Mouse (Mus musculus): ENCODE data around the gene Gpr61. TPM values are rescaled to one million over a fixed set of nuclear protein-coding genes. Genes with fewer than 3 reads are reported as not detected.

The Gpr61 gene
- under 1 TPM in 1 of 2 experiments, not detected in 1; 0.15 TPM for polyA plus RNA-seq (2017; shearing (Covaris generic))

- no peak for ATAC-seq
Measured at GRCm38 (mm10) chr3:108154656-108155055, at the start of gene Gpr61. Gpr61 (minus strand) TSS chr3:108154882.

GRCm38 (mm10) chr3:108204470-108204869 lies 49.8 kb upstream of the Gpr61 start:
- ATAC-seq = no peak

- ATAC-seq = no peak
Measured at GRCm38 (mm10) chr3:108203621-108204325, 49.1 kb upstream of the Gpr61 start.

- ATAC-seq = no peak
Measured at GRCm38 (mm10) chr3:108203212-108203611, 48.5 kb upstream of the Gpr61 start.

DNA sequence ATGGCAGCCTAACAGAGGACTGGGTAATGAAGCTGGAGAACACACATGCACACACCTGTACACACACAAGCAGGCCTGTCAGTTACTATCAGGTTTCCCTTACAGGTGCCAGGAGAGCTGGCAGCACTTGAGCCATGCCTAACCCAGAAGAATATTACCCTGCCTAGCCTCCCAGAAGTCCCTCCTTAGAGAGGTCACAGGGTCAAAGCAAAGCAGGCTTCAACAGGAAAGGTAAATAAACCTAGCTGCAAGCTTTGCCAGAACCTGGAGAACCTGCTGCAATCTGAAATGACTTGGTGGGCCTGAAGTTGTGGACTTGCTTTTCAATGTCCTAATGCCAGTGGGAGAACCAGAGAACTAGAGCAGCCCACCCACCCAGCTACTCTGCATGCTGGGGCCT lies 47.8 kb upstream of the Gpr61 start:
- no peak for ATAC-seq

- peak; percentile 91 for ATAC-seq
Measured at GRCm38 (mm10) chr3:108200329-108201323, 45.9 kb upstream of the Gpr61 start, which contains the start of gene Cyb561d1. Cyb561d1 (minus strand) TSS chr3:108201212.

DNA sequence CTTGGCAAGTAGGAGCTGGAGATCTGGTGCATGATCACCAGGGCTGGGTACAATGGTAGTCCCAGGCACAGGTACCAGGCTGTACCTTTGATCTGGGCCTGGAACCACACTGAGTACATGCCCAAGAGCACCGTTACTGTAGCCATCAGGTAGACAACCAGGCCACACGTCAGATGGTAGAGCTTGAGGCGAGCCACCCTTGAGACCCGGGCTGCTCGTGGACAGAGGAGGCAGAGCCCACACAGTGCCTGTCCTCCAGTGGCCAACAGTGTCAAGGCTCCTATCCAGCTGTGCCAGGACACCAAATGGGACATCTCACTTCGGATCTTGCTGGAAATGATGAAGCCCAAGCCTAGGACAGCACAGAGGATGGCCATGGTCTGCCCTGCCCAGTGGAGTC lies 44.5 kb upstream of the Gpr61 start:
- ATAC-seq = no peak

DNA sequence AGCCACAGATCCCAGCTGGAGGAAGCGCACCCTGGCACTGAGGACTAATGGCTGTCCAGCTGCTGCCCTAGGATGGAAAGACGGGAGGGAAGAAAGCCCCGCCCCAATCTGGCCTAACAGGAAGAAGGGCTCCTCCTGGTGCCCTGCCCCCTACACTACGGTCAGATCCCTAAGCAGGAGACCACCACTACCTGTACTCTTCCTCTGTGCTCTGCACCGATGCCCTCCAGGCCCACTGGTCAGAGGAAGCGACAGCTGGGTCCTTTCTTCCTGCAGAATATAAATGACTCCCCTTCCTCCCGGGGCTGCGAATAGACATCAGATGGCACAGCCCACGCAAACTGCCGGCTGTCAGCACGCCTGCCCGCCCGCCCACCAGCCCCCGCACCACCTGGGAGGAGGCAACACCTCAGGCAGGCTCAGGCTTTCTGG lies 42.4 kb upstream of the Gpr61 start:
- no peak for ATAC-seq

DNA sequence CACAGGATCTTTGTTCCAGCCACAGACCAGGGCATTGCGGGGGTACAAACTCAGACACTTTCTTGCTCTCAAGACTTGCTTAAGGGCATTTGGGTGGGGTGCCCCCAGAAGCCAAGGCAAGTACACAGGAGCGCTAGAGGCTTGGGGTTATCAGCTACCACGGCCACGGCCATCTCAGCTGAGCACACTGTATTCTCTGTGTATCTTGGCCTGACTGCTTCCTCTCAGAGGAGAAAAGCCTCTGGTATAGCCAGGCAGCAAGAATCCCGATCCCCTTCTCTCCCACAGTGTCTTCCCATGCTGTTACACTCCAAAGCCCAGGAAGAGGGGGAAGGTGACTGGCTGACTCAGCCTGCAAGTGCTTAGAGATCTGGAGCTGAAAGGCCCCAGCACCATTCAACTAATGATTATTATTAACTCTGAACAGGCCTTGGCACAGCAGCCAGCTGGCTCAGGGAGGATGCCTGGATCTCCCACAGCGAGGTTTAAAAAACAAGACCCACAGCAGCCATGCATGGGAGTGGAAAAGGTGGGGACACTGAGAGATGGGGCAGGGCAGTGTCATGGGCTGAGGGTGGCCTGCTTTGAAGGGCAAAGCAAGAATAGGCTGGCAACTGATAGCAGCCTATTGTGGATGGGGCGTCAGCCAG lies 41.4 kb upstream of the Gpr61 start:
- ATAC-seq = no peak

- no peak for ATAC-seq
Measured at GRCm38 (mm10) chr3:108195287-108195686, 40.6 kb upstream of the Gpr61 start.

DNA sequence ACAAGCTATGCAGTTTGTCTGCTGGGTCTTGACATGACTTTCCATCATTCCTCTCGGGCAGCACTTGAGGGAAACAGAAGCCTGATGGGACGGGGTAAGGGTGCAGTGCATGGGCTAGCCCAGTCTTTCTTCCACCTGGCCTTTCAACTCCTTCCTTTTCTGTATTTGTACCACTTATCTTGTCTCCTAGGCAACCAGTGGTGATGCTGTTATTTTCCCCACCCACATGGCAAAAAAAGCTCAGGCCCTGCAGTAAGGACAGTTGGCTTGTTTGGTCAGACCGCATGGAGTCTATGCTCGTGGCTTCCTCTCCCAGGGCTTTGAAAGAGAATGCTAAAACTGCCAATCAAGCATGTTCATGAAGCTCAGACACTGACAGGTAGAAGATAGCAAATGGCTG lies 39.0 kb upstream of the Gpr61 start:
- ATAC-seq = no peak

- ATAC-seq = no peak
Measured at GRCm38 (mm10) chr3:108189897-108190296, 35.2 kb upstream of the Gpr61 start.

DNA sequence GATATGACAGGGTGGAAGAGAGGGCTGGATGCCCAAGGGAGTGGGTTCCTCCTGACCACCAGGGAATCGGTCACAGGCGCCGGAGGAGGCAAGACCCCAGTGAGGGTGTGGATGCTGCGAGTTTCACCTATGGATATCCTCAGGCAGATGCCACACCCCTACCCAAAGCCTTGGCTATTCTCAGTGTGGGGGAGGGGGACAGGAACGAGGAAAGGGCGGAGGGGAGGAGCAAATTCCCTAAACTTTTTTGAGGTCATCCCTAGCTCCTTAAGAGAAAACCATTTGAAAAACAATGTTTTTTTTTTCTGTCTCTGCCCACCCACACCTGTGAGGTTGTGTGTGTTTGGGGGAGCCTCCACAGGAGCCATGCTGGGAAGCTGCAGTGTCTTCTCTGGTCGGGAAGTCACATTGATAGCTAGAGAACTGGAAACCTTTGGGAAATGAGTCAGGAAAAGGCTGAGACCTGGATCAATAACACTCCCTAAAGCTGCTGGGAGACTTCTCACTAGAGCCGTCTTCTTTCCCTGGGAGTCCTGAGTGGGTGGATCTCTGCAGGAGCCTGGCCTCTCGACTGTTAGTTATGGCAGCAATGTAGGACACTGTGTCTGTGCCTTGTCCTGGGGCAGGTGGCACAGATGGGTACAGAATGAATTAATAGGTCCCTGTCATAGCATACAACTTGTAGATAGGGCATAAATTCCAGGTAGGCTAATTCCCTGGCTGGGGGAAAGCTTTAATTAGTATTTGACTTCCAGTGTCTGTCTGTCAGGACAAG lies 34.2 kb upstream of the Gpr61 start:
- no peak for ATAC-seq

- ATAC-seq = no peak
Measured at GRCm38 (mm10) chr3:108187111-108187795, 32.6 kb upstream of the Gpr61 start.

GRCm38 (mm10) chr3:108186098-108187047 lies 31.7 kb upstream of the Gpr61 start, which contains the start of gene Amigo1:
Amigo1 (plus strand) TSS chr3:108186335.
- peak; percentile 50 for ATAC-seq

DNA sequence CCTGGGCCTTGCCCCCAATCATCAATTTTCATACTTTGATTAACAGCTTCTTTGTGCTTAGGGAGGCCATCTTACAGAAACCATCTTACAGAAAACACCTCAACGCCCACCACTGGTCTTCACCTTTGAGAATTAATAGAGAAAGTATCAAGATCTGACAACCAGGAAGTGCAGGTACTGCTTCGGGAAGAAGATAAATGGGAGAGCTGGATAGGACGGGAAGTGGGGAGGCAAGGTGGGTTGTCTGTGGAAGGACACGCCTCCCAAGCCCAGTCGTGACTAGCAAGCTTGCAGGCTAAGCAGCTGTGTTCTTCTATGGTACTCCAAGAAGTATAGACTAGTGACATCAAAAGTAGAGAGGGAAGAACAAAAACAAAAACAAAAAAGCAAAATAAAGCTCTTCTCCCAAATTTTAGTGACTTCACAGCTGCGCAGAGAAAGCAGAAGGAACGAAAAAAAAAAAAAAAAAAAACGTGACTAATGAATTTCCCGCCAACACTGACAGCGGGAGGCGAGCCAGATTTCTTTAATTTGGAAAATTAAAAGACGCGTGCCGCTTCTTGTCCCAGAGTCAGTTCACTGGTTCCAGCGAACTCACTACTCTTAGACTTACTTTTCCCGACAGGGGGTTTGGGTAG lies 30.9 kb upstream of the Gpr61 start:
- ATAC-seq = peak; percentile 25

GRCm38 (mm10) chr3:108184742-108185141 lies 30.1 kb upstream of the Gpr61 start:
- ATAC-seq = no peak

DNA sequence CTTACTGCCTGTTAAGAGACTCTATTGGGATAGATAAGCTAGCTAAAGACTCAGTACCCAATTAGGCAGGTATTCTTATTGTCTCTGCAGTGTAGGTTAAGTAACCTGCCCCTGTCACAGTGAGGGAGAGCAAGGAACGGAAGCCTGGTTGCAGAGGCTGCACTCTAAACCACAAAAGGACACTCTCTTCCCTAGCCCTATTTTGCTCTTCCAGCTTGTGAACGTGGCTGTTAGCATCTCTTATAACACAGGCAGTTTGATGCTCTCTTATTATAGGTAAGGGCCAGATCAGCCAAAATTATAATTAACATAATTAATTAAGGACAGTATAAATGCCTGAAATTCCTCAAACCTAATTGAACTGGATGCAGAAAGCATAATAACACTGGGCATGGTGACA lies 25.8 kb upstream of the Gpr61 start:
- no peak for ATAC-seq

Measured in CD4-positive, CD25-positive, alpha-beta regulatory T cell, adult 4 months (primary cell).